Mouse (Mus musculus): ENCODE results near the gene P2ry2. TPM values are rescaled to one million over a fixed set of nuclear protein-coding genes. Genes with fewer than 3 reads are reported as not detected.

Gene P2ry2
- polyA plus RNA-seq, 1 experiment = 0.82 TPM

- TF ChIP-seq CTCF (IDR thresholded peaks at IDR 0.05; ENCODE audit: control insufficient read depth, insufficient read depth, low read length) (no peak), POLR2A (IDR thresholded peaks at IDR 0.05; ENCODE audit: borderline replicate concordance, control insufficient read depth, low read depth, low read length) (no peak)
- Histone ChIP-seq H3K27ac (ENCODE audit: control insufficient read depth, insufficient read depth, low read depth, low read length, poor library complexity) (no peak overlapping the region), H3K4me3 (replicated peaks; ENCODE audit: control insufficient read depth, low read depth, low read length) (no peak overlapping the region), H3K4me1 (ENCODE audit: control insufficient read depth, insufficient read depth, low read length) (no peaks in the 10 kb centered on the region; the same call in 1 of the 2 replicates)
- WGBS = 86% methylated on average over 7 of the region's 7 CpGs
Observed at GRCm38 (mm10) chr7:101017021-101017461, 4.4 kb upstream of the P2ry2 start.

- Histone ChIP-seq H3K4me3 (replicated peaks; ENCODE audit: control insufficient read depth, low read depth, low read length) (no peak overlapping the region), H3K27ac (ENCODE audit: control insufficient read depth, insufficient read depth, low read depth, low read length, poor library complexity) (no peak overlapping the region), H3K4me1 (ENCODE audit: control insufficient read depth, insufficient read depth, low read length) (no peaks in the 10 kb centered on the region; the same call in 1 of the 2 replicates)
- TF ChIP-seq CTCF (IDR thresholded peaks at IDR 0.05; ENCODE audit: control insufficient read depth, insufficient read depth, low read length) (no peak), POLR2A (IDR thresholded peaks at IDR 0.05; ENCODE audit: borderline replicate concordance, control insufficient read depth, low read depth, low read length) (no peak)
- 53% methylated on average over 1 of the region's 1 CpGs for WGBS
Observed at GRCm38 (mm10) chr7:101014985-101015384, 2.3 kb upstream of the P2ry2 start.

DNA sequence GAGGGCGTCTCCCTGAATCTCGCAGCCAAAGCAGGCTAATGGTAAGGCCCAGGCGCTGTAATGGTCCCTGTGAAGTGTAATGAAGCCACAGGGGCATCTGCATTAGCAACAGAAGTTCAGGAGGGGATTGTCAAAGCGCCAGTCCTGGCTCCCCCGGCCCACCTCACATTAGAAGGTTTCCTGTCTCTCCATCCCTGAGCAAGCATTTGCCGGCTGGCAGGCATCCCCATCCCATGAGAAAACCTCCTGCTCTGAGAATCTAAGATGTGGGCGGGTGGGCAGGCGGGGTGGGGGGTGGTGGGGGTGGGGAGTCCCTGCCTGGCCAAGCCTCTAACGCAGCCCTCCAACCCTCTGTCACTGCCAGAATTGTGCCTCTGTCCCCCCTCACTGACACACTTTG lies 1.4 kb upstream of the P2ry2 start:
- H3K4me3 ChIP-seq (replicated peaks; ENCODE audit: control insufficient read depth, low read depth, low read length) = no peak overlapping the region
- H3K4me1 ChIP-seq (ENCODE audit: control insufficient read depth, insufficient read depth, low read length) = no peaks in the 10 kb centered on the region; the same call in 1 of the 2 replicates
- no peak for TF ChIP-seq CTCF (IDR thresholded peaks at IDR 0.05; ENCODE audit: control insufficient read depth, insufficient read depth, low read length)
- TF ChIP-seq POLR2A (IDR thresholded peaks at IDR 0.05; ENCODE audit: borderline replicate concordance, control insufficient read depth, low read depth, low read length) = no peak
- WGBS = 76% methylated on average over 9 of the region's 9 CpGs
- H3K27ac ChIP-seq (ENCODE audit: control insufficient read depth, insufficient read depth, low read depth, low read length, poor library complexity) = no peak overlapping the region

DNA sequence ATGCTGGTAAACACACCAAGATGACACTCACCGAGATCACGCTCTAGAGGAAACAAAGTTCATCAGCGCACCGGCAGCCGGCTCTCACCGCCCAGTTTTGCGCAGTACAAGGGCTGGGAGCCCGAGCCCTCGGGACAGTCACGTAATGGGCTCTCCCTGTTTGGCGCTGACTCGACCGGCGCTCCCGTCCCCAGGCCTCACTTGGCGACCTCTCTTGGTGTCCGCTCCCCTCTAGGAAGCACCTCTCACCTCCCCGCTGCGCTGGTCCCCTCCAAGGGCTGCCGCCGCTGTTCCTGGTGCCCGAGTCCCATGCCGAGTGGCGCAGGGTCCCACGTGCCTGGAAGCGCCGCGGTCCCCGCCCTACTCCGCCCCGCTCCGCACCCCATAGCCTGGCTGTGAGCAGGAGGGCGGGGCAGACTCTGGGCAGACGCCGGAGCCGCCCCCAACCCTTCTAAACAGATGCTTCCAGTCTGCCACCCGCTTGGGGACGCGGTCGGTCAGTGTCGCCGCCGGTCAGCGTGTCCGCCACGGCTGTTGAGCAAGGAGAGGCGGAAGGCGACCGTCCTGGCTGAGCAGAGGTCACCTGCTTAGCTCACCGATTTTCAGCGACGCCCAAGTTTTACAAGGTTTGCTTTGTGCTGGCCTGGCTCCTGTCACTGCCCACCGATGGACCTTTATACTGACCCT lies 842 bp downstream of the P2ry2 start:
- peak; percentile 39; the same call in 1 of the 2 replicates for TF ChIP-seq POLR2A (IDR thresholded peaks at IDR 0.05; ENCODE audit: borderline replicate concordance, control insufficient read depth, low read depth, low read length)
- peak; percentile 17; the same call in 1 of the 2 replicates for TF ChIP-seq CTCF (IDR thresholded peaks at IDR 0.05; ENCODE audit: control insufficient read depth, insufficient read depth, low read length)
- peak overlapping the region; percentile 70 for H3K4me3 ChIP-seq (replicated peaks; ENCODE audit: control insufficient read depth, low read depth, low read length)
- WGBS = 1% methylated on average over 53 of the region's 53 CpGs
- H3K27ac ChIP-seq (ENCODE audit: control insufficient read depth, insufficient read depth, low read depth, low read length, poor library complexity) = peak overlapping the region; percentile 70
- H3K4me1 ChIP-seq (ENCODE audit: control insufficient read depth, insufficient read depth, low read length) = no peaks in the 10 kb centered on the region; the same call in 1 of the 2 replicates

GRCm38 (mm10) chr7:101010741-101011140 lies 1.9 kb downstream of the P2ry2 start:
- no peak for TF ChIP-seq POLR2A (IDR thresholded peaks at IDR 0.05; ENCODE audit: borderline replicate concordance, control insufficient read depth, low read depth, low read length)
- no peak for TF ChIP-seq CTCF (IDR thresholded peaks at IDR 0.05; ENCODE audit: control insufficient read depth, insufficient read depth, low read length)
- Histone ChIP-seq H3K4me3 (replicated peaks; ENCODE audit: control insufficient read depth, low read depth, low read length) (peak overlapping the region; percentile 32), H3K4me1 (ENCODE audit: control insufficient read depth, insufficient read depth, low read length) (no peaks in the 10 kb centered on the region; the same call in 1 of the 2 replicates), H3K27ac (ENCODE audit: control insufficient read depth, insufficient read depth, low read depth, low read length, poor library complexity) (no peak overlapping the region)
- WGBS = 57% methylated on average over 3 of the region's 3 CpGs

DNA sequence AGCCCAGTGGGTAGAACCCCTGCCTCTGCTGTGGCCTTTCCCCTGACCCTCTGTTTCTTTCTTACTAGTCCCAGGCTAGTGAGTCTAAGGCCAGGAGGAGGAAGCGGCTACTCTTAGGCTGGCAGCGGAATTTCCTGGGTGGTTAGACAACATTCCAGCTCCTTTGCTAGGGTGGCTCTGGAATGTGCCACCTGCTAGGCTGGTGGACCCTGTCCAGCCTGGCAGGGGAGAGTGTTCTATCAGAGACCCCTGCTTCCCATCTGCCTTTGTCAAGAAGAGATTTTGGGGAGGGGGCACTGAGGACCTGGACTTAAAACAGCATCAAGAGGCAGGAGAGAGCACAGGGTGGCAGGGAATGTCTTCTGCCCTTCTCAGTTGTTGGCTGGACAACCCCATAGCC lies 6.5 kb downstream of the P2ry2 start:
- 82% methylated on average over 2 of the region's 2 CpGs for WGBS
- Histone ChIP-seq H3K4me3 (replicated peaks; ENCODE audit: control insufficient read depth, low read depth, low read length) (no peak overlapping the region), H3K27ac (ENCODE audit: control insufficient read depth, insufficient read depth, low read depth, low read length, poor library complexity) (no peak overlapping the region), H3K4me1 (ENCODE audit: control insufficient read depth, insufficient read depth, low read length) (peaks cover 3% of the 10 kb centered on the region; the same call in 1 of the 2 replicates)
- TF ChIP-seq POLR2A (IDR thresholded peaks at IDR 0.05; ENCODE audit: borderline replicate concordance, control insufficient read depth, low read depth, low read length) (no peak), CTCF (IDR thresholded peaks at IDR 0.05; ENCODE audit: control insufficient read depth, insufficient read depth, low read length) (no peak)

DNA sequence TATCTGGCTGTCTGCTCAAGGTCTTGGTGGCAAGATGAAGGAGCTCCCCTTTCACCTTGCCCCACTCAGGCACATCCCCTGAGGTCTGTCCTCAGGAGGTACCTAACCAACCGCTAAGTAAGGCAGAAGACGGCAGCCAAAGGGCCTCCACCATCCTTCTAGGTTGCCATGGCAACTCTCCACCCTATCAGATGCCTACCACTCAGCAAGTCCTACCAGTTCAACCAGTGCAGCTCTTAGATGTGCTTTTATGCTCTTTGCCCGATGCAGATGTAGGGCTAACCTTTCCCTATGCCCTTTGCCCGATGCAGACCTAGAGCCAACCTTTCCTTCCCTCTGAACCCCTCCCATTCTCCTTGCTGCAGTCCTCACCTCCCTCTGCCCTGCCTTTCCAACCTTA lies 7.5 kb downstream of the P2ry2 start:
- WGBS = 85% methylated on average over 4 of the region's 4 CpGs
- H3K4me3 ChIP-seq (replicated peaks; ENCODE audit: control insufficient read depth, low read depth, low read length) = no peak overlapping the region
- no peak for TF ChIP-seq CTCF (IDR thresholded peaks at IDR 0.05; ENCODE audit: control insufficient read depth, insufficient read depth, low read length)
- no peak for TF ChIP-seq POLR2A (IDR thresholded peaks at IDR 0.05; ENCODE audit: borderline replicate concordance, control insufficient read depth, low read depth, low read length)

GRCm38 (mm10) chr7:101003442-101004326 lies 9.0 kb downstream of the P2ry2 start:
- peaks cover 3% of the 10 kb centered on the region; the same call in 1 of the 2 replicates for H3K4me1 ChIP-seq (ENCODE audit: control insufficient read depth, insufficient read depth, low read length)
- H3K4me3 ChIP-seq (replicated peaks; ENCODE audit: control insufficient read depth, low read depth, low read length) = no peak overlapping the region
- WGBS = 62% methylated on average over 11 of the region's 11 CpGs
- TF ChIP-seq CTCF (IDR thresholded peaks at IDR 0.05; ENCODE audit: control insufficient read depth, insufficient read depth, low read length) (no peak), POLR2A (IDR thresholded peaks at IDR 0.05; ENCODE audit: borderline replicate concordance, control insufficient read depth, low read depth, low read length) (no peak)
- no peak overlapping the region for H3K27ac ChIP-seq (ENCODE audit: control insufficient read depth, insufficient read depth, low read depth, low read length, poor library complexity)

More for the DNA sequence above, 7.5 kb downstream of the P2ry2 start:
- no peak overlapping the region for H3K27ac ChIP-seq (ENCODE audit: control insufficient read depth, insufficient read depth, low read depth, low read length, poor library complexity)
- H3K4me1 ChIP-seq (ENCODE audit: control insufficient read depth, insufficient read depth, low read length) = peaks cover 3% of the 10 kb centered on the region; the same call in 1 of the 2 replicates
